In genomic region chr6:84008363-84009171, GRCm38 (mm10) we compare ENCODE assay signal across 7 mouse cellular contexts. TPM values are rescaled to one million over a fixed set of nuclear protein-coding genes. Genes with fewer than 3 reads are reported as not detected.
DNase-seq lines count a peak whose midpoint lies in the region; ATAC-seq and TF ChIP-seq lines count a peak whose summit lies in the region.

Gene Dysf, plus strand, starts transcription at chr6:84008590.

- H3K9me3 ChIP-seq in forebrain, embryonic 12.5 days: no peaks in the 10 kb centered on the region
- no peaks in the 10 kb centered on the region for H3K9me3 ChIP-seq in midbrain, embryonic 12.5 days

- CTCF ChIA-PET in Patski (lab: Charles Lee): interaction anchor here (1.0 to 1.3 kb wide), 2 partner anchors 14 to 53 kb away, joined by 3 to 10 read pairs; no protein-coding TSS in a partner anchor

- peaks cover 31% of the 10 kb centered on the region for H3K4me1 ChIP-seq in forebrain, embryonic 12.5 days
- H3K4me1 ChIP-seq in midbrain, embryonic 12.5 days: peaks cover 32% of the 10 kb centered on the region

- H3K9ac ChIP-seq in forebrain, embryonic 12.5 days: peak within 1 kb of the TSS; percentile 42
- peak within 1 kb of the TSS; percentile 37 for H3K9ac ChIP-seq in midbrain, embryonic 12.5 days (replicated peaks)

- POLR2A ChIA-PET in Patski (lab: Charles Lee): interaction anchor here (0.6 to 1.3 kb wide), 3 partner anchors 28 to 39 kb away, joined by 3 to 4 read pairs (median 3); no protein-coding TSS in a partner anchor

- H3K4me2 ChIP-seq in forebrain, embryonic 12.5 days: peak within 1 kb of the TSS; percentile 83
- H3K4me2 ChIP-seq in midbrain, embryonic 12.5 days (replicated peaks): peak within 1 kb of the TSS; percentile 81

- intact Hi-C loops in heart, postnatal 10 days (cut with DNase I): no loop called here

- ATAC-seq in Patski: peak; percentile 23
- ATAC-seq in forebrain, embryonic 12.5 days (ENCODE audit: low FRiP score): 0 out of 2 replicates have a peak, but pooled peaks have one; percentile 20
- ATAC-seq in midbrain, embryonic 12.5 days (ENCODE audit: low FRiP score, low read depth): 0 out of 2 replicates have a peak, but pooled peaks have one; percentile 21

- no peaks in the 10 kb centered on the region for H3K27me3 ChIP-seq in Patski
- peaks cover 17% of the 10 kb centered on the region for H3K27me3 ChIP-seq in forebrain, embryonic 12.5 days
- peaks cover 19% of the 10 kb centered on the region; the same call in 1 of the 2 replicates for H3K27me3 ChIP-seq in midbrain, embryonic 12.5 days

- no peak for TF ChIP-seq CTCF in Patski (IDR thresholded peaks at IDR 0.05)

- DNase-seq in B cell, adult 2 months: peak; percentile 16 to 22
- no peak for DNase-seq in Patski (ENCODE audit: low read depth, low spot score)
- DNase-seq in heart, postnatal 10 days: peak; percentile 77 to 78
- peak; percentile 63 to 74 for DNase-seq in kidney, postnatal 36 days
- no peak for DNase-seq in c-Kit-positive CD71-positive TER-119-positive erythroid progenitor cells, embryonic 14.5 days (ENCODE audit: low spot score)

- WGBS in forebrain, embryonic 12.5 days: 1% methylated on average over 41 of the region's 41 CpGs
- WGBS in midbrain, embryonic 12.5 days: 1% methylated on average over 41 of the region's 41 CpGs

- no peak within 1 kb of the TSS for H3K27ac ChIP-seq in forebrain, embryonic 12.5 days
- H3K27ac ChIP-seq in midbrain, embryonic 12.5 days (replicated peaks): no peak within 1 kb of the TSS

- in situ Hi-C loops in Patski (cut with MboI; ENCODE audit: low pct_unique_long_range_greater_than_20kb): no loop called here

- peak within 1 kb of the TSS; percentile 44 for H3K4me3 ChIP-seq in forebrain, embryonic 12.5 days (replicated peaks)
- H3K4me3 ChIP-seq in midbrain, embryonic 12.5 days: peak within 1 kb of the TSS; percentile 44

- no peaks in the 10 kb centered on the region for H3K36me3 ChIP-seq in forebrain, embryonic 12.5 days (replicated peaks)
- no peaks in the 10 kb centered on the region for H3K36me3 ChIP-seq in midbrain, embryonic 12.5 days

RNA-seq across cellular contexts. Expression of gene Dysf, which starts in this region (rescaled TPM):
- 79.8 TPM for polyA plus RNA-seq in Patski (2021)
- polyA plus RNA-seq in forebrain, embryonic 12.5 days (2016; fragmentation: Nextera tagmentation; extraction: Ambion mirVana): 3.7 and 4.3 TPM in 2 replicates
- total RNA-seq in heart, postnatal 10 days (2021): 100 to 1,000 TPM; 117 to 135 TPM
- polyA plus RNA-seq in midbrain, embryonic 12.5 days (2016; fragmentation: Nextera tagmentation; extraction: Ambion mirVana): 3.8 and 4.0 TPM in 2 replicates

Comparison
In these comparisons a context has a peak if more than half of its experiments do, and no peak if none do; other contexts are left out.
1. RNA of gene Dysf (polyA plus RNA-seq): 79.8 TPM in Patski (single experiment); 3.8 to 4.0 TPM in midbrain, embryonic 12.5 days and 3.7 to 4.3 TPM in forebrain, embryonic 12.5 days; every median in the first group is over 10 times any median in the second.
2. DNase-seq: peak in B cell, adult 2 months (2 of 2), heart, postnatal 10 days (2 of 2) and kidney, postnatal 36 days (2 of 2); none in Patski (single experiment) and c-Kit-positive CD71-positive TER-119-positive erythroid progenitor cells, embryonic 14.5 days (single experiment).
3. Peak in every context shown above with its lines, with median percentiles within 50 percentile points of each other: ATAC-seq.